Mouse (Mus musculus) lung, adult 18-20 months (tissue): Measurements from ENCODE around the gene Tcf20.

Source experiments
- DNase-seq, 2 experiments: peaks; one replicate each; pipeline ENCODE4 v3.0.0; 2022; ENCODE audit warnings: mixed read lengths in 2 of 2

The Tcf20 gene

GRCm38 (mm10) chr15:82992079-82992783 is 4.6 kb upstream of the Tcf20 start:
- no peak for DNase-seq

- no peak for DNase-seq
Observed at GRCm38 (mm10) chr15:82989190-82989704, 1.6 kb upstream of the Tcf20 start.

GRCm38 (mm10) chr15:82987014-82987731 is 499 bp downstream of the Tcf20 start:
- no peak for DNase-seq

- DNase-seq, result no peak
Observed at GRCm38 (mm10) chr15:82984574-82984973, 3.1 kb downstream of the Tcf20 start.

- DNase-seq, result no peak
Observed at GRCm38 (mm10) chr15:82984097-82984496, 3.6 kb downstream of the Tcf20 start.

GRCm38 (mm10) chr15:82983416-82984026 is 4.2 kb downstream of the Tcf20 start:
- DNase-seq, result no peak

GRCm38 (mm10) chr15:82982724-82983415 is 4.8 kb downstream of the Tcf20 start:
- no peak for DNase-seq

- DNase-seq, result no peak
Observed at GRCm38 (mm10) chr15:82981676-82982520, 5.8 kb downstream of the Tcf20 start.

- no peak for DNase-seq
Observed at GRCm38 (mm10) chr15:82979531-82979930, 8.1 kb downstream of the Tcf20 start.

- DNase-seq, result no peak
Observed at GRCm38 (mm10) chr15:82974471-82974870, 13.2 kb downstream of the Tcf20 start.

GRCm38 (mm10) chr15:82969206-82969721 is 18.4 kb downstream of the Tcf20 start:
- no peak for DNase-seq

GRCm38 (mm10) chr15:82968449-82968848 is 19.2 kb downstream of the Tcf20 start:
- no peak for DNase-seq

- DNase-seq, result no peak
Observed at GRCm38 (mm10) chr15:82967947-82968346, 19.7 kb downstream of the Tcf20 start.

- DNase-seq, result no peak
Observed at GRCm38 (mm10) chr15:82964266-82964825, 23.3 kb downstream of the Tcf20 start.

- DNase-seq, result no peak
Observed at GRCm38 (mm10) chr15:82963556-82964156, 24.0 kb downstream of the Tcf20 start.

GRCm38 (mm10) chr15:82963090-82963489 is 24.6 kb downstream of the Tcf20 start:
- no peak for DNase-seq

- no peak for DNase-seq
Observed at GRCm38 (mm10) chr15:82962536-82962935, 25.1 kb downstream of the Tcf20 start.

- no peak for DNase-seq
Observed at GRCm38 (mm10) chr15:82960786-82961561, 26.7 kb downstream of the Tcf20 start.

- DNase-seq, result peak; percentile 27 to 63
Observed at GRCm38 (mm10) chr15:82959151-82959550, 28.5 kb downstream of the Tcf20 start.

GRCm38 (mm10) chr15:82958253-82958701 is 29.4 kb downstream of the Tcf20 start:
- DNase-seq, result no peak
